Mouse (Mus musculus): Measurements from ENCODE around the gene Psmd2. TPM values are rescaled to one million over a fixed set of nuclear protein-coding genes. Genes with fewer than 3 reads are reported as not detected.
A peak's percentile ranks its signal among the peaks of the same experiment; 100 is the strongest.

The Psmd2 gene
- polyA plus RNA-seq (2015; fragmentation: Nextera tagmentation; extraction: Ambion mirVana): 285 and 301 TPM in 2 replicates

DNA sequence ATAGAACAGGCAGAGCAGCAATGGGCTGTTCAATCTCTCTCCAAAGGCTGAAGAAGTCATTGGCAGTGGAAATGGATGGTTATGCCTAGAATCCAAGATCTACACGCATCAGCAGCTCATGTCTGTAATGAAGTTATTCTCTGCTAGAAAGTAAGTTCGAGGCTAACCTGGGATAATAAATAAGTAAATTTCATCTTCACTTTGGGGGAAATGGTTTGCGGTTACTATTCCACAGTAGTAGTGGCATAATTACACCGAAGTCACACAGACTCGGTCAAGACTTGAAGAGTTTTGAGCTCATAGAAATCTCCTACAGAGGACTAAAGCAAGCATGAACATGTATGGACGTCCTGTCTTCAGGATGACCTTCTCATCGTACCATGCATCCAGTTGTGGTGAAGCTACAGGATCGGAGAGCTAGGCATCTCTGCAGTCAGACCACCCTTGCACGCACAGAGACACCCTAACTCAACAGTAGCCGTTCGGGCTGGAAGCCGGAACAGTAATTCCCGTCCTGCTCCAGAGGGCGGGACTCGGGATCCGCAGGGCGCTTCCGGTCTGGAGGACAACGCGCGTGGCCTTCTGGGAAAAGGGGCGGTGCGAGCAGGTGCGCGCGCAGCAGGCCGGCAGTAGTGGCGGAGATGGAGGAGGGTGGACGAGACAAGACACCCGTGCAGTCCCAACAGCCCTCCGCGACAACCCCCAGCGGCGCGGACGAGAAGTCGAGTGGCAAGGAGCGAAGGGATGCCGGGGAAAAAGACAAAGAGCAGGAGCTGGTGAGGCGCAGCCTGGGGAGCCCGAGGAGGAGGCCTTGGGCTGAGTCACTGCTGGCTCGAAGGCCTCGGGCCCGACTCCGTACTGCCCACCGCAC is at the start of gene Psmd2:
TSS of gene Psmd2 (plus strand) at position 577 of the 871 bp plus-strand sequence.
- H3K4me3 ChIP-seq (ENCODE audit: low read length): peak within 1 kb of the TSS; percentile 95
- 1% methylated on average over 45 of the region's 46 CpGs for WGBS
- peaks cover 13% of the 10 kb centered on the region for H3K4me1 ChIP-seq (replicated peaks; ENCODE audit: control insufficient read depth, insufficient read depth, low read length)
- H3K9ac ChIP-seq (ENCODE audit: low read length): peak within 1 kb of the TSS; percentile 96
- no peaks in the 10 kb centered on the region for H3K27me3 ChIP-seq (ENCODE audit: control insufficient read depth, insufficient read depth, low read depth, low read length)
- H3K9me3 ChIP-seq (ENCODE audit: control insufficient read depth, low read length): no peaks in the 10 kb centered on the region
- peak; percentile 98 for ATAC-seq (ENCODE audit: low read depth)
- peak within 1 kb of the TSS; percentile 58; the same call in 1 of the 2 replicates for H3K27ac ChIP-seq (ENCODE audit: low read length)
- peaks cover 20% of the 10 kb centered on the region for H3K36me3 ChIP-seq (ENCODE audit: control insufficient read depth, insufficient read depth, low read length)
- H3K4me2 ChIP-seq (ENCODE audit: low read depth, low read length): peak within 1 kb of the TSS; percentile 96

DNA sequence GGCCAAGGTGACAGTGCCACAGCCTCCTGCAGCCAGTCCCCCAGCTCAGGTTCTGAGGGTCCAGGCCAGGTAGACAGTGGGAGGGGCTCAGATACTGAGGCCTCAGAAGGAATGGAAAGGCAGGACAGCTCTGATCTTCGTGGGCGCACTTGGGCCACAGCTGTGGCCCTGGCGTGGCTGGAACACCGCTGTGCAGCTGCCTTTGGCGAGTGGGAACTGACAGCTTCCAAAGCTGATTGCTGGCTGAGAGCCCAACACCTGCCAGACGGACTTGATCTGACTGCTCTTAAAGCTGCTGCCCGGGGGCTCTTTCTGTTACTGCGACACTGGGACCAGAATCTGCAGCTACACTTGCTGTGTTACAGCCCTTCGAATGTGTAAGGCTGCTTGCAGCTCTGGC is 46.7 kb upstream of the Psmd2 start:
- H3K4me1 ChIP-seq (replicated peaks; ENCODE audit: control insufficient read depth, insufficient read depth, low read length): peaks cover 2% of the 10 kb centered on the region; the same call in 1 of the 2 replicates

DNA sequence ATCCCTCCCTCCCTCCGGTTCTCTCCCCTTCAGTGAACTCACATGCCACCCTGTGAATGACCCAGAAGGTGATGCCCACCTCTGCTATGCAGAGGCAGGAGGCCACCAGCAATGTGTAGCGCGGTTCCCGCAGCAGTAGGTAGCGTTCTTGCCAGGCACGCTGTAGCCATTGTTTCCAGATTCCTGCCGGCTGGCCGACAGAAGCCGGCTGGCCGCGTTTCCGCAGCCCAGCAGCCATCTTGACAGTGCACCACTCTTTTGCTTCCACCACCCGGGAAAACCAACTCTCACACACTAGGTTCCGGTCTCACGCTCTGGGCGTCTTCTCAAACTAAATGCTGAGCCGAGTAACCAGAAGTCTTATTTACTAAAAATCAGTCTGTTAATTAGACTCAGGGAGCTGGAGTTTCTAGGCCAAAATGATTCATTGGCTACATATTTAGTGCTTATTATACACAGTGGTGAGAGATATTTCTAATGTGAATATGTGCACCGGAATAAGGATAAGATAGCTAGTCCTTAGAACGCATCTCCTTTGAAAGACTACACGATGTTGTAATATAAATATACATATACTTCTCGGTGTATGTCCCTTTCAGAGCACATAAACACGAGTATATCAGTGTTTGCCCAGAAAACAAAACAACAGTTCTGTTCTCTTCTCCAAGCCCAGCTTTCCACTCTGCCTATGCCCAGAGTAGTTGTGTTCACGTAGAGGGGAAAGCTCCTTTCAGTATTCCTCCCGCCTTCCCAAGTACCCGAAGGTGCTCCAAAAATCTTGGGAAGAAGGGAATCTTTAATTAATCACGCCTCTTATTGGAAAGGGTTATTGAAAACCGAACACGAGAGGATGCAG is 40.7 kb upstream of the Psmd2 start:
- Histone ChIP-seq H3K36me3 (ENCODE audit: control insufficient read depth, insufficient read depth, low read length) (peaks cover 7% of the 10 kb centered on the region; the same call in 1 of the 2 replicates), H3K27ac (ENCODE audit: low read length) (peak overlapping the region; percentile 90), H3K4me2 (ENCODE audit: low read depth, low read length) (peak overlapping the region; percentile 99), H3K27me3 (ENCODE audit: control insufficient read depth, insufficient read depth, low read depth, low read length) (no peaks in the 10 kb centered on the region), H3K4me1 (replicated peaks; ENCODE audit: control insufficient read depth, insufficient read depth, low read length) (peaks cover 6% of the 10 kb centered on the region; the same call in 1 of the 2 replicates), H3K4me3 (ENCODE audit: low read length) (peak overlapping the region; percentile 94), H3K9ac (ENCODE audit: low read length) (peak overlapping the region; percentile 86), H3K9me3 (ENCODE audit: control insufficient read depth, low read length) (no peaks in the 10 kb centered on the region)
- peak; percentile 74 for ATAC-seq (ENCODE audit: low read depth)
- WGBS: under 1% methylated on average over 28 of the region's 28 CpGs

More for the DNA sequence above, 46.7 kb upstream of the Psmd2 start:
- ATAC-seq (ENCODE audit: low read depth): no peak
- Histone ChIP-seq H3K4me3 (ENCODE audit: low read length) (no peak overlapping the region), H3K36me3 (ENCODE audit: control insufficient read depth, insufficient read depth, low read length) (peaks cover 11% of the 10 kb centered on the region), H3K9me3 (ENCODE audit: control insufficient read depth, low read length) (no peaks in the 10 kb centered on the region), H3K9ac (ENCODE audit: low read length) (no peak overlapping the region), H3K4me2 (ENCODE audit: low read depth, low read length) (no peak overlapping the region), H3K27ac (ENCODE audit: low read length) (no peak overlapping the region), H3K27me3 (ENCODE audit: control insufficient read depth, insufficient read depth, low read depth, low read length) (no peaks in the 10 kb centered on the region)
- whole genome bisulfite sequencing: 54% methylated on average over 9 of the region's 9 CpGs

DNA sequence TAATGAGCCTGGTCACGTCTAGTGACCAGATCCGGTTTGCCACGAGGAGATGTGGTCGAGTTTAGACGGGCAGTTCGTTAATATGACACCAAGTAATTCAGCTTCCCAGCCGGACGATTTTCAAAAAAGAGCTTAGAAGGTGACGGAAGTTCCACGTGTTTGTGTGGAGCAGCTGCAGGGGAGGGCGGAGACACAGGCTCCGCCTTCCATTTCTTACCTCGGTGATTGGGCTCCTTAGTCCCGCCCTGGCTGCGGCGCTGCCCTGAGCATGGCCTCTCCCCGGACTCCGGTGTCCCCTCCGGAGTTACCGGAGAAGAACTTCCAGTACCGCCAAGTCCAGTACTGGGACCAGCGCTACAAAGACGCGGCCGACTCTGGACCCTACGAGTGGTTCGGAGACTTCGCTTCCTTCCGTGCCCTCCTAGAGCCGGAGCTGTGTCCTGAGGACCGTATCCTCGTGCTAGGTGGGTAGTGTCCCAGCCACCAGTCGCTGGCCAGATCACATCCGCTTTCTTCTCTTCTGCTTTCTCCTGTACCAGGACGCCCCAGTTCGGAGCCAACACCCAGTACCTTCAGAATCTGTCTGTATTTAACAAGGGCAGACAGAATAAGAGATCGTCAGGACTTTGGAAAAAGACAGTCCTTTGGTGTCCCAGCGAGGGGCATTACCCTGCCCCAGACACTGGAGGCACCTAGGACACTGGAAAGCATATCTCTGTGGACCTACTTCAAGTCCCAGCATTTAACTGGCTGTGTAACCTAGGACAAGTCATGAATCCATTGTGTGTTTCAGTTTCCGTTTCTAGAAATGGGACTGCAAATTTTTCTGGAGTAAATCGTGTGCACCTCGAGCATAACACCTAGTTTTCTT is 39.9 kb upstream of the Psmd2 start, which contains the start of the genes Eef1akmt4, Gm49333 and Alg3:
TSS of gene Eef1akmt4 (plus strand) at position 237 of the 871 bp plus-strand sequence.
TSS of gene Gm49333 (plus strand) at position 254 of the 871 bp plus-strand sequence.
TSS of gene Alg3 (minus strand) at position 379 of the 871 bp plus-strand sequence.
- peak within 1 kb of the TSS; percentile 94 for H3K4me3 ChIP-seq (ENCODE audit: low read length)
- peaks cover 5% of the 10 kb centered on the region; the same call in 1 of the 2 replicates for H3K36me3 ChIP-seq (ENCODE audit: control insufficient read depth, insufficient read depth, low read length)
- peak within 1 kb of the TSS; percentile 99 for H3K4me2 ChIP-seq (ENCODE audit: low read depth, low read length)
- H3K4me1 ChIP-seq (replicated peaks; ENCODE audit: control insufficient read depth, insufficient read depth, low read length): peaks cover 6% of the 10 kb centered on the region; the same call in 1 of the 2 replicates
- H3K9ac ChIP-seq (ENCODE audit: low read length): peak within 1 kb of the TSS; percentile 86
- H3K27ac ChIP-seq (ENCODE audit: low read length): peak within 1 kb of the TSS; percentile 90
- peak; percentile 99 for ATAC-seq (ENCODE audit: low read depth)
- no peaks in the 10 kb centered on the region for H3K27me3 ChIP-seq (ENCODE audit: control insufficient read depth, insufficient read depth, low read depth, low read length)
- WGBS: 2% methylated on average over 41 of the region's 41 CpGs
- H3K9me3 ChIP-seq (ENCODE audit: control insufficient read depth, low read length): no peaks in the 10 kb centered on the region

DNA sequence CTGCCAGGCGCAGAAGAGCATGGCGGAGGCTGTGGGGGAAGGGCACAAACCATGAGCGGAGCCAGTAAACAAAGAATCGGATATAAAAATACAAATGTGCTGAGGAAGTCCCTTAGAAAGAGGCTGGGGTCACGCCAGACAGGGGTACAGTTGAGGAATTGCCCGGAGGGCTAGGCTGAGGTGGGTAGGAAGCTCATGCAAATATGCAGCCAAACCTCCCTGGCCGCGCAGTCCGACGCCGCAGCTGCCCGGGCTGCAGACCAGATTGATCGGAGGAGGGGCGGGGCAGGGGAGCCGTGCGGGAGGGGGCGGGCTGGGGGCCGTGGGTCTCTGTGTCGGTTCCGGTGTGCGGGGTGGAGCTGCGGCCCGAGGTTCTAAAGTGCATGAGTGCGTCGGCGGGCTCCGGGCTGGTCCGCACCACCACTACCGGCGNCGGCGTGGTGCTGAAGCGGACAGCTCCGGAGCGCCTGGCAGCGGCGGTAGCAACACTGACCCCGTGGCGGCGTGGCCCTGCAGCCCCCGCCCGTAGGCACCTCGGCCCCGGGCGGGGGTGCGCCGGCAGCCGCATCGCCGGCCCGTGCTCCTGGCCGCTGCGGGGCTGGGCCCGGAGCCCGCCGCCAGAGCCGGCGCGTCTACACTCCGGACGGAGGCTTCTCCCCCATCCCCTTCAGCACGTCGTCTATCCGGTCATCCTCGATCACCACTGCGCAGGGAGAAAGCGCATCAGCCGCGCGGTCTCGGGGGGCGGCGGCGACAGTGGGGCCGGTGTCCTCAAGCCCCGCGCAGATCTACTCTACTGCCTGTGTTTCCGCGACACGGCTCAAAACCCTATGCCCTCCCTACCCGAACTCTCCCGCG is 31.7 kb upstream of the Psmd2 start:
- Histone ChIP-seq H3K27me3 (ENCODE audit: control insufficient read depth, insufficient read depth, low read depth, low read length) (peaks cover 22% of the 10 kb centered on the region), H3K9me3 (ENCODE audit: control insufficient read depth, low read length) (no peaks in the 10 kb centered on the region), H3K4me1 (replicated peaks; ENCODE audit: control insufficient read depth, insufficient read depth, low read length) (peaks cover 23% of the 10 kb centered on the region), H3K36me3 (ENCODE audit: control insufficient read depth, insufficient read depth, low read length) (no peaks in the 10 kb centered on the region), H3K27ac (ENCODE audit: low read length) (no peak overlapping the region), H3K9ac (ENCODE audit: low read length) (no peak overlapping the region), H3K4me3 (ENCODE audit: low read length) (peak overlapping the region; percentile 75), H3K4me2 (ENCODE audit: low read depth, low read length) (peak overlapping the region; percentile 82)
- peak; percentile 66 for ATAC-seq (ENCODE audit: low read depth)
- 3% methylated on average over 69 of the region's 83 CpGs for WGBS

DNA sequence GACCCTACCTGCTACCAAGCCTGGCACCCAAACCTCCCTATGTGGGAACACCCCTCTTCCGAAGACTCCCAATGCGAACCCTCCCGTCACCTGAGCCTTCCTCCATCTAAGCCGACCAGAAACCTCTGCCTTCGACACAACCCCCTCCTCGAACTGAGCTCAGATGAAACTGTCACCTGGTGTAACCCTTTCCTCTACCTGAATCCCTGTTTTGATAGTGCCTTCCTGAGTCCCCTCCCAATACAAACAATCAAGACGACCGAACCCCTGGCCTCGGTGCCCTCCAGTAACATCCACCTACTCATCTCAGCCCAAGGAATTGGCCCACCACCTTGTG is 31.1 kb upstream of the Psmd2 start:
- WGBS: under 1% methylated on average over 9 of the region's 9 CpGs
- Histone ChIP-seq H3K9ac (ENCODE audit: low read length) (no peak overlapping the region), H3K4me3 (ENCODE audit: low read length) (peak overlapping the region; percentile 75), H3K9me3 (ENCODE audit: control insufficient read depth, low read length) (no peaks in the 10 kb centered on the region), H3K27me3 (ENCODE audit: control insufficient read depth, insufficient read depth, low read depth, low read length) (peaks cover 22% of the 10 kb centered on the region), H3K4me2 (ENCODE audit: low read depth, low read length) (peak overlapping the region; percentile 82), H3K27ac (ENCODE audit: low read length) (no peak overlapping the region), H3K4me1 (replicated peaks; ENCODE audit: control insufficient read depth, insufficient read depth, low read length) (peaks cover 23% of the 10 kb centered on the region), H3K36me3 (ENCODE audit: control insufficient read depth, insufficient read depth, low read length) (no peaks in the 10 kb centered on the region)
- ATAC-seq (ENCODE audit: low read depth): no peak

DNA sequence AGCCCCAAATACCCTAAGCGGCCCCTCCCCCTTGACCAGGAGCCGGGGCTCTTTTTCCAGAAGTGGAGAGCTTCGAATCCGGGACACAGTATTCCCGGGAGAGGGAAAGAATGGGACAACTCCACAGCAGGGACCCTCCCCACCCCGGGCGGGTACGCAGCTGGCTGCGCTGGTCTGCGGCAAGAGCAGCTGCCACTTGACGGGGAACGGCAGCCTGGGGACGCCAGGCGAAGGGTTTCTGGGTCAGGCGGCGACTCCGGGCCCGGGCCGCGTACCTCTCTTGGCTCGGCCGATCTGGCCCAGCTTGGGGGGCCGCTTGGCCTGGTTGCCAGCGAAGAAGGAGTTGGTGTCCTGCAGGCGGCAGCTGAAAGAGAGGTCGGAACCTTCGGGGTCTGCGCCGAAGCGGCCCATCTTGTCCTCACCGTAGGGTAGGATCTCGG is 30.7 kb upstream of the Psmd2 start:
- peak overlapping the region; percentile 75 for H3K4me3 ChIP-seq (ENCODE audit: low read length)
- H3K27me3 ChIP-seq (ENCODE audit: control insufficient read depth, insufficient read depth, low read depth, low read length): peaks cover 22% of the 10 kb centered on the region
- H3K4me2 ChIP-seq (ENCODE audit: low read depth, low read length): peak overlapping the region; percentile 82
- ATAC-seq (ENCODE audit: low read depth): peak; percentile 5; the same call in 1 of the 2 replicates
- whole genome bisulfite sequencing: 0% methylated on average over 32 of the region's 32 CpGs
- H3K36me3 ChIP-seq (ENCODE audit: control insufficient read depth, insufficient read depth, low read length): no peaks in the 10 kb centered on the region
- no peaks in the 10 kb centered on the region for H3K9me3 ChIP-seq (ENCODE audit: control insufficient read depth, low read length)
- peaks cover 23% of the 10 kb centered on the region for H3K4me1 ChIP-seq (replicated peaks; ENCODE audit: control insufficient read depth, insufficient read depth, low read length)
- peak overlapping the region; percentile 65 for H3K9ac ChIP-seq (ENCODE audit: low read length)
- no peak overlapping the region for H3K27ac ChIP-seq (ENCODE audit: low read length)
